Mouse (Mus musculus) lung, embryonic 14.5 days (tissue): ENCODE data around the gene Fanci. TPM values are rescaled to one million over a fixed set of nuclear protein-coding genes. Genes with fewer than 3 reads are reported as not detected.

Source experiments
- ATAC-seq: fragments of 200-750 bp; cut with Nextera tagmentation; 2 replicates; pipeline ENCODE4 v1.8.0; 2017; ENCODE audit warnings: mild to moderate bottlenecking, moderate TSS enrichment, moderate library complexity; ENCODE audit not compliant: insufficient read depth
- DNase-seq: peaks from one replicate; pipeline ENCODE4 v3.0.0-alpha.2; 2015
- H3K27ac ChIP-seq: fragments of 300-500 bp; sonication (generic); 2 replicates; pipeline ENCODE4 v1.5.1; 2014; ENCODE audit warnings: low read depth, mild to moderate bottlenecking, moderate library complexity
- H3K27me3 ChIP-seq: fragments of 300-500 bp; sonication (generic); 2 replicates; pipeline ENCODE4 v1.6.1; 2014; ENCODE audit warnings: low read length, control low read depth; ENCODE audit not compliant: insufficient read depth
- H3K36me3 ChIP-seq: fragments of 300-500 bp; sonication (generic); 2 replicates; pipeline ENCODE4 v1.6.1; 2014; ENCODE audit warnings: control low read depth; ENCODE audit not compliant: insufficient read depth
- H3K4me1 ChIP-seq: fragments of 300-500 bp; sonication (generic); 2 replicates; pipeline ENCODE4 v1.6.1; 2014; ENCODE audit warnings: antibody characterized with exemption, control low read depth; ENCODE audit not compliant: insufficient read depth
- H3K4me2 ChIP-seq: fragments of 300-500 bp; sonication (generic); 2 replicates; pipeline ENCODE4 v1.6.1; 2014; ENCODE audit warnings: mild to moderate bottlenecking
- H3K4me3 ChIP-seq: fragments of 300-500 bp; sonication (generic); 2 replicates; pipeline ENCODE4 v1.5.1; 2014; ENCODE audit warnings: low read depth, low read length
- H3K9ac ChIP-seq: fragments of 300-500 bp; sonication (generic); 2 replicates; pipeline ENCODE4 v1.6.1; 2014
- H3K9me3 ChIP-seq: fragments of 300-500 bp; sonication (generic); 2 replicates; pipeline ENCODE4 v1.6.1; 2016; ENCODE audit warnings: low read depth, low read length, control low read depth
- CTCF ChIP-seq: IDR thresholded peaks from 2 replicates; pipeline ENCODE4 v1.5.1; 2016; ENCODE audit warnings: antibody characterized with exemption, low read depth
- WGBS: fragments of 180-500 bp; shearing (Covaris S2); extraction: QIAGEN DNeasy Blood & Tissue Kit; methylation state at CpG from one replicate; pipeline ENCODE4 v1.1.7; 2014; 5-methylcytosine and 5-hydroxymethylcytosine counted together
- polyA plus RNA-seq: library from polyadenylated mRNA; unstranded; fragments of >200 nt; fragmentation: Nextera tagmentation; extraction: Ambion mirVana; gene quantifications from 2 replicates; pipeline ENCODE4 v1.2.1, GENCODE M21; 2014

Gene Fanci
- polyA plus RNA-seq, 1 experiment from 2014 or later: 19.3 TPM

DNA sequence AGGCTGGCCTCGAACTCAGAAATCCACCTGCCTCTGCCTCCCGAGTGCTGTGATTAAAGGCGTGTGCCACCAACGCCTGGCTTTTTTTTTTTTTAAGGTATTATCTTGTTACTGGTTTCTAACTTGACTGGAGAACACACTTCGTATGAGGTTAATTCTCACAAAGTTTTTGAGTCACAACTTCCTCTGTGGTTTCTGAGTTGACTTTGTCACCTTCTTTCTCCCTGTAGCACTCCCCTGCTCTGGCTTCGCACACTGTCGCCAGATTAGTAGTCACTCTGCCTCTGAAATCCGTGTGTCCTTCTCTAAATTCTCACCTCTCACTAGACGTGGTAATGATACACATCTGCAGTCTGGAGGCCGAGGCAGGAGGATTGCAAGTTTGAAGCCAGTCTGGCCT is 31.1 kb downstream of the Fanci start:
- Histone ChIP-seq H3K4me2 (no peak overlapping the region), H3K27ac (no peak overlapping the region), H3K4me3 (no peak overlapping the region), H3K4me1 (no peaks in the 10 kb centered on the region), H3K9me3 (no peaks in the 10 kb centered on the region), H3K9ac (no peak overlapping the region), H3K27me3 (no peaks in the 10 kb centered on the region), H3K36me3 (0 out of 2 replicates have a peak, but pooled peaks cover 4% of the 10 kb centered on the region)
- ATAC-seq: no peak
- DNase-seq: no peak
- TF ChIP-seq CTCF: no peak
- WGBS: 92% methylated on average over 10 of the region's 10 CpGs

GRCm38 (mm10) chr7:79425804-79426203 is 34.1 kb downstream of the Fanci start:
- no peak for TF ChIP-seq CTCF
- ATAC-seq (no peak), DNase-seq (no peak)
- Histone ChIP-seq H3K4me2 (no peak overlapping the region), H3K9ac (no peak overlapping the region), H3K9me3 (no peaks in the 10 kb centered on the region), H3K4me1 (no peaks in the 10 kb centered on the region), H3K36me3 (0 out of 2 replicates have a peak, but pooled peaks cover 1% of the 10 kb centered on the region), H3K27me3 (no peaks in the 10 kb centered on the region), H3K27ac (no peak overlapping the region), H3K4me3 (no peak overlapping the region)
- 75% methylated on average over 10 of the region's 10 CpGs for WGBS

- H3K36me3 ChIP-seq: no peaks in the 10 kb centered on the region; the same call in 1 of the 2 replicates
- no peak overlapping the region for H3K4me2 ChIP-seq
- H3K27ac ChIP-seq: no peak overlapping the region
- DNase-seq: no peak
- no peak overlapping the region for H3K9ac ChIP-seq
- no peak for TF ChIP-seq CTCF
- ATAC-seq: no peak
- WGBS: 56% methylated on average over 5 of the region's 5 CpGs
- no peak overlapping the region for H3K4me3 ChIP-seq
- no peaks in the 10 kb centered on the region for H3K27me3 ChIP-seq
- no peaks in the 10 kb centered on the region for H3K9me3 ChIP-seq
- H3K4me1 ChIP-seq: no peaks in the 10 kb centered on the region
Observed at GRCm38 (mm10) chr7:79428243-79428642, 36.5 kb downstream of the Fanci start.

DNA sequence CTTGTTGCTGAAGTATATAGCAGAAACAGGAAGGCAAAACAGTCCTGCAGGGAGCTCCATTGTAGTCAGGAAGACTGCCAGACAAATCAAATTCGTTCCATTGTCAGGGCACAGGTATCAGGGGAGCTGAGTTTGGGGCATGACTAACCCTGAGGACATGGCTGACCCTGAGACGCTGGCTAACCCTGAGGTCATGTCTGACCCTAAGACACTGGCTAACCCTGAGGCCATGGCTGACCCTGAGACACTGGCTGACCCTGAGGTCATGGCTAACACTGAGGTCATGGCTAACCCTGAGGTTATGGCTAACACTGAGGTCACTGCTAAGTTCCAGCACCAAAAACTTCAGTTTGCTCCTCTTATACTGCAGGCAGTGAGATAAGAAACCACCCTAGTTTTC is 48.3 kb downstream of the Fanci start:
- H3K4me1 ChIP-seq: no peaks in the 10 kb centered on the region
- H3K36me3 ChIP-seq: peaks cover 37% of the 10 kb centered on the region
- no peak for ATAC-seq
- DNase-seq: no peak
- no peaks in the 10 kb centered on the region for H3K9me3 ChIP-seq
- H3K27me3 ChIP-seq: no peaks in the 10 kb centered on the region
- no peak overlapping the region for H3K4me2 ChIP-seq
- TF ChIP-seq CTCF: no peak
- 75% methylated on average over 2 of the region's 2 CpGs for WGBS
- H3K4me3 ChIP-seq: no peak overlapping the region
- no peak overlapping the region for H3K9ac ChIP-seq
- no peak overlapping the region for H3K27ac ChIP-seq

DNA sequence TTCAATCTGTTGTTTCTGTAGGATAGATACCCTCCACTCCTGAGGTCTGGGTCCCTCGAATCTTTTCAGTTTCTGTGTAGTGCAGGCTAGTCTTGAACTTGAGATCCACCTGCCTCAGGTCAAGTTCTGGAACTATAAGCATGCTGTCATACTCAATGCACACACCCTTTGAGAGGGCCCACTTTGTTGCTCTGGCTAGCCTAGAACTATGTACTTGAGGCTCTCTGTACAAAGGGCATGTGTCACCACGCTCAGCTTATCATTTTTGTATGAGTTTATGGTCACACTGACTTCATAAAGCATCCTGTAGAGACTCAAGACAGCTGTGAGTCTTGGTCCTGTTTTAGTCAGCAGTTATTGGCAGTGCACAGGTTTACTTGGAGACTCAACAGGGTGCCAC is 55.3 kb downstream of the Fanci start:
- no peak for TF ChIP-seq CTCF
- Histone ChIP-seq H3K27ac (no peak overlapping the region), H3K4me3 (no peak overlapping the region), H3K36me3 (peaks cover 82% of the 10 kb centered on the region), H3K4me1 (no peaks in the 10 kb centered on the region), H3K9ac (no peak overlapping the region), H3K9me3 (no peaks in the 10 kb centered on the region), H3K4me2 (no peak overlapping the region), H3K27me3 (no peaks in the 10 kb centered on the region)
- WGBS: 86% methylated on average over 2 of the region's 2 CpGs
- no peak for DNase-seq
- no peak for ATAC-seq

- ATAC-seq: no peak
- TF ChIP-seq CTCF: no peak
- WGBS: 87% methylated on average over 3 of the region's 3 CpGs
- H3K36me3 ChIP-seq: peaks cover 86% of the 10 kb centered on the region
- no peaks in the 10 kb centered on the region for H3K4me1 ChIP-seq
- H3K9ac ChIP-seq: no peak overlapping the region
- no peak overlapping the region for H3K4me3 ChIP-seq
- H3K9me3 ChIP-seq: no peaks in the 10 kb centered on the region
- no peak overlapping the region for H3K4me2 ChIP-seq
- no peaks in the 10 kb centered on the region for H3K27me3 ChIP-seq
- DNase-seq: no peak
- no peak overlapping the region for H3K27ac ChIP-seq
Observed at GRCm38 (mm10) chr7:79447486-79447885, 55.8 kb downstream of the Fanci start.

- DNase-seq: no peak
- H3K9me3 ChIP-seq: no peaks in the 10 kb centered on the region
- H3K27me3 ChIP-seq: no peaks in the 10 kb centered on the region
- 92% methylated on average over 10 of the region's 10 CpGs for WGBS
- H3K4me3 ChIP-seq: no peak overlapping the region
- no peak overlapping the region for H3K27ac ChIP-seq
- no peak overlapping the region for H3K4me2 ChIP-seq
- H3K4me1 ChIP-seq: peaks cover 7% of the 10 kb centered on the region
- peaks cover 71% of the 10 kb centered on the region for H3K36me3 ChIP-seq
- TF ChIP-seq CTCF: no peak
- no peak for ATAC-seq
- H3K9ac ChIP-seq: no peak overlapping the region
Observed at GRCm38 (mm10) chr7:79461721-79462120, 70.0 kb downstream of the Fanci start.
